Mouse (Mus musculus) kidney, postnatal 36 days (tissue): ENCODE data around the gene Cpa4.

Experiments
- DNase-seq, 2 experiments: peaks; one replicate each; pipeline ENCODE4 v3.0.0; 2021 to 2022; ENCODE audit warnings: mixed read lengths in 2 of 2

Gene Cpa4

GRCm38 (mm10) chr6:30636186-30636842, 68.1 kb downstream of the Cpa4 start:
- DNase-seq: no peak

DNA sequence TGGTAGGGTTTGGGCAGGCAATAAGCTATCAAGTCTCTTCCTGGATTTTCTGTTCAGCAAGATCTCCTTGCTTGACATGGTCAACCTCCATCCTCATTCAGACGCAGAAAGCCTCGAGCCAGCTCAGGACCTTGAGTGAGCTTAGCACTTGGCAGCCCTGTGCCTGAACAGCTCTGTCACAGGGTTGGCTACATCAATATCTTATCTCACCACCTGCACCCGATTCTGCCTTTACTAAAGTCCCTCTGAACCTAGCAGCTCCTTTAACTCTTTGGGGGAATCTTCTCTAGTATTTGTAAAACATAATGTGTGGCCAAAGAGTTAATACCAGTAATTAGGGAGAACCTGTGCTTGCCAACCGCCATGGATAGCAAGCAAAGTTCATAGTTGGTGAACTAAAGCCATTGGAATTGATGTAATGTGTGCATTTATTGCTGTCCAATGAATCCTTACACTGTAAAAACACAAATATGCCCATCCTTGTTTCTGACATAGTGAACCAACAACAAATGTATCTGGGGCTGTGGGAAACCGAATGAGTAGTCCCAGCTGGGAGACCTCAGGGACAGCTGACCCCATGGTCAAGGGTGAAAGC, 70.6 kb downstream of the Cpa4 start, which contains the start of gene Cpa1:
Gene Cpa1 (plus strand): TSS at position 545 of the 595 bp plus-strand sequence.
- DNase-seq: no peak
